Mouse (Mus musculus) embryonic facial prominence, embryonic 11.5 days (tissue): Measurements from ENCODE around the gene Kalrn. TPM values are rescaled to one million over a fixed set of nuclear protein-coding genes. Genes with fewer than 3 reads are reported as not detected.

Experiments used
- ATAC-seq: fragments of 200-750 bp; cut with Nextera tagmentation; replicated peaks from 2 replicates; pipeline ENCODE4 v1.8.0; 2017; ENCODE audit warnings: low read depth; ENCODE audit not compliant: insufficient number of reproducible peaks, low FRiP score, low TSS enrichment
- DNase-seq: peaks from one replicate; pipeline ENCODE4 v3.0.0-alpha.2; 2015; ENCODE audit warnings: low spot score
- H3K27ac ChIP-seq: fragments of 300-500 bp; sonication (generic); replicated peaks from 2 replicates; pipeline ENCODE4 v1.5.1; 2014; ENCODE audit warnings: mild to moderate bottlenecking, low read depth, low read length, control low read depth
- H3K27me3 ChIP-seq: fragments of 300-500 bp; sonication (generic); 2 replicates; pipeline ENCODE4 v1.6.1; 2014; ENCODE audit warnings: mild to moderate bottlenecking, low read length, moderate library complexity, mixed read lengths; ENCODE audit not compliant: control insufficient read depth, insufficient read depth
- H3K36me3 ChIP-seq: fragments of 300-500 bp; sonication (generic); replicated peaks from 2 replicates; pipeline ENCODE4 v1.6.1; 2014; ENCODE audit warnings: low read depth, mild to moderate bottlenecking, low read length, moderate library complexity, mixed read lengths; ENCODE audit not compliant: control insufficient read depth, insufficient read depth
- H3K4me1 ChIP-seq: fragments of 300-500 bp; sonication (generic); 2 replicates; pipeline ENCODE4 v1.6.1; 2014; ENCODE audit warnings: low read length, mixed read lengths; ENCODE audit not compliant: control insufficient read depth, insufficient read depth
- H3K4me2 ChIP-seq: fragments of 300-500 bp; sonication (generic); 2 replicates; pipeline ENCODE4 v1.6.1; 2014; ENCODE audit warnings: low read depth, mild to moderate bottlenecking, control low read depth, low read length, moderate library complexity
- H3K4me3 ChIP-seq: fragments of 300-500 bp; sonication (generic); 2 replicates; pipeline ENCODE4 v1.5.1; 2014; ENCODE audit warnings: low read depth, low read length, control low read depth
- H3K9ac ChIP-seq: fragments of 300-500 bp; sonication (generic); replicated peaks from 2 replicates; pipeline ENCODE4 v1.6.1; 2014; ENCODE audit warnings: mild to moderate bottlenecking, control low read depth, low read length
- H3K9me3 ChIP-seq: fragments of 300-500 bp; sonication (generic); replicated peaks from 2 replicates; pipeline ENCODE4 v1.6.1; 2016; ENCODE audit warnings: mild to moderate bottlenecking, low read length, inconsistent platforms, mixed read lengths; ENCODE audit not compliant: control insufficient read depth
- WGBS: fragments of 180-500 bp; shearing (Covaris S2); extraction: QIAGEN DNeasy Blood & Tissue Kit; methylation state at CpG from one replicate; pipeline ENCODE4 v1.1.7; 2014; 5-methylcytosine and 5-hydroxymethylcytosine counted together
- polyA plus RNA-seq: library from polyadenylated mRNA; unstranded; fragments of >200 nt; fragmentation: Nextera tagmentation; extraction: Ambion mirVana; gene quantifications from 2 replicates; pipeline ENCODE4 v1.2.1, GENCODE M21; 2014

Kalrn gene
- polyA plus RNA-seq, 1 experiment from 2014 or later: 12.0 TPM

DNA sequence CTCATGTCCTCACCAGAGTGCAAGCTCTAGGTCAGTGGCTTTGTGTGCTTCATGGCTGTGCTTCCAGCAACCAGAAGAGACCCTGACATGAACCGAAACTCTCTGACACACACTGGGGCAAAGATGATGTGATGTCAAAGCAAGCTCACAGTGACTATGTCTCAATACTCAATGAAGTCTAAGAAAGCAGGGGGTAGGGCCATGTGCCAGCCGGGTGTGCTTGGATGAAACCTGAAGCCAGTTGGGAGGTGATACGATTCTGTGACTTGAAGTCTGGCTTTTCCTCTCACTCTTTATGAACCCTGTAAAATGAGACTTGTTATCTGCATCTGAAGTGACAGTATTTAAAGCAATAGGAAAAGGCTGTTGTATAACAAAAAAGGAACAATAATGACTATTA lies 501.2 kb downstream of the Kalrn start:
- H3K4me1 ChIP-seq: no peaks in the 10 kb centered on the region
- no peak overlapping the region for H3K4me2 ChIP-seq
- H3K27ac ChIP-seq: no peak overlapping the region
- H3K9ac ChIP-seq: no peak overlapping the region
- ATAC-seq: no peak
- H3K27me3 ChIP-seq: no peaks in the 10 kb centered on the region
- no peak for DNase-seq
- no peaks in the 10 kb centered on the region for H3K36me3 ChIP-seq
- no peaks in the 10 kb centered on the region for H3K9me3 ChIP-seq
- no peak overlapping the region for H3K4me3 ChIP-seq
- WGBS: 72% methylated on average over 3 of the region's 3 CpGs

DNA sequence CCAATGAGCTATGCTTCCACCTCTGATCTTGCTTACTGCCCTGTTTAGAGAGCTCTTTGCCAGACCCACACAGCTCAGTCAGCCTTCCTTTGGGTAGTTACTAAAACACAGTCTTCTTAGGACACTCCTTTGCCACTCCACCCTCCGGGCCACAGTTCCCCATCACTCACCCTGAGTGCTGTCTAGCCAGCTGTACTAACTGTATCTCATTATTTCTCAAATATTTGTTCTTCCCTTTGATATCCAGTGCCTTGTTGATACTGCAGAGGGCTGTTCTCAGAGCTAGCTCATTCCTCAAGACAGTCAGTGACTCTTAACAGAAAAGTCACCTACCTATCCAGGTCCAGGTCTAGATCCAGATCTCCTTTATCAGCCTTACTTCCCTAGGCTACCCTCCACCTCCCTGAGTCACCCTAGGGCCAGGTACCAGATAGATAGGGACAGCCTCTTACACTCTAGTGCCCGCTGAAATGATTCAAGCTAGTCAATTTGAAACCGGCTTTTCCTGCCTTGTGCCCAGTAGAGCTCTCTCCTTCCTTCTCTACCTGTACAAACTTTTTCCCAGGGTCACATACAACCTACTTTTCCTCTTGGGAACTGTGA lies 502.0 kb downstream of the Kalrn start:
- ATAC-seq: no peak

DNA sequence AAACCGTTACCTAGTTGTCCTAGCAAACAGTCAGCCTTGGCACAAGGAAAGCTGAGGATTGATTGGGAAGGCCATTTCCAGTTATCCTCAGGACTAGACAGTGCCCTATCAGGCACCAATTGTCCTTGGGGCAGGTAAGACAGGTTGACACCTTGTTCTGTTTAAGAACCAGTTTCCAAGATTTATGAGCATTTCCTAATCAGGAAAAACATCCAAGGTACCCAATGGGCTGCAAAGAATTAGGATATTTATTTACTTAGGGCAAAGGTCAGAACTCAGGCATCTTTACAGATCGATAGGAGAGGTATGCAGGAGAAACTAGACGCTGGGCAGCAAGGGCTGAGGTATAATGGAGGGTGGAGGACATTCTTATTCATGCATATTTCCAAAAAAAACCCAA lies 503.9 kb downstream of the Kalrn start:
- WGBS: 46% methylated on average over 3 of the region's 3 CpGs
- Histone ChIP-seq H3K36me3 (no peaks in the 10 kb centered on the region), H3K9ac (no peak overlapping the region), H3K9me3 (no peaks in the 10 kb centered on the region), H3K4me3 (no peak overlapping the region), H3K27me3 (no peaks in the 10 kb centered on the region), H3K4me1 (no peaks in the 10 kb centered on the region), H3K4me2 (no peak overlapping the region), H3K27ac (no peak overlapping the region)
- ATAC-seq (no peak), DNase-seq (no peak)

More for the DNA sequence above, 502.0 kb downstream of the Kalrn start:
- WGBS: 91% methylated on average over 3 of the region's 3 CpGs
- H3K9ac ChIP-seq: no peak overlapping the region
- no peaks in the 10 kb centered on the region for H3K9me3 ChIP-seq
- H3K36me3 ChIP-seq: no peaks in the 10 kb centered on the region
- H3K27ac ChIP-seq: no peak overlapping the region
- H3K4me1 ChIP-seq: no peaks in the 10 kb centered on the region
- no peaks in the 10 kb centered on the region for H3K27me3 ChIP-seq
- no peak overlapping the region for H3K4me2 ChIP-seq
- no peak for DNase-seq
- no peak overlapping the region for H3K4me3 ChIP-seq

DNA sequence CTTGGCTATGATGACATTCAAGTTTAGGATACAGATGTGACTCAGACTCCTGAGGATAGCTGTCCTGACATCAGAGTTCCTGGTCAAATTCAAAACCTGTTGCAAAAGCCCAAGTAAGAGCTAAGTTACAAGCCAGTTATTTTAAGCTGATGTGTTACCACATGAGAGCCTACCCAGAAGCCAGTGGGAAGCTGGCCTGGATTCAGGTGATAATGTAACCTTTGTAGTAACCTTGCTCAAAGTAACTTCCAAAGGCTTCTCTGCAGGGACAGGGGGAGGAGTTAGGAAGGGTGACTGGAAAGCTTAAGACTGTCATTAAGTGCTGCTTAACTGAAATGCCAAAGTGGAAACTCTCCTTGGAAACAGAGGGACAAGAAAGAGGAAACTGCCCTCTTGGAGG lies 506.4 kb downstream of the Kalrn start:
- no peak overlapping the region for H3K9ac ChIP-seq
- no peaks in the 10 kb centered on the region for H3K36me3 ChIP-seq
- ATAC-seq (no peak), DNase-seq (no peak)
- no peak overlapping the region for H3K4me3 ChIP-seq
- no peaks in the 10 kb centered on the region for H3K4me1 ChIP-seq
- H3K27ac ChIP-seq: no peak overlapping the region
- no peaks in the 10 kb centered on the region for H3K27me3 ChIP-seq
- no peaks in the 10 kb centered on the region for H3K9me3 ChIP-seq
- no peak overlapping the region for H3K4me2 ChIP-seq

DNA sequence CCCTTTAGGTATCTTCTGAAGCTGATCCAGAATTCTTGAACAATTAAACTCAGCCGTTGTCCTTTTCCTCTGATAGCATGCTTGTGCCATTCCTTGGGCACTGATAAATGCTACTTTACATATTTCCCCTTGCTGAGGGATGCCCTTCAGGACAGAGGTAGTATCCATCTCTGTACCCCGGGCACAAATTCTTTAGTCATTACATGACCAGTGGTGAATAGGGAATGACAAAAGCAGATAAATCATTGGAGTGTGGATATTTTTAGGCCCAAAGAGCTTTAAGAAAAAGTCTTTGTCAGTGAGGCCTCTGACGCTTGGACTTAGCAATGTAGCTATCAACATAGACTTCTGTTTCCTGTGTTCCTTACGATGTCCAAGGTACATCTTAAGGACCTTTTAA lies 507.0 kb downstream of the Kalrn start:
- ATAC-seq: no peak
- H3K4me1 ChIP-seq: no peaks in the 10 kb centered on the region

DNA sequence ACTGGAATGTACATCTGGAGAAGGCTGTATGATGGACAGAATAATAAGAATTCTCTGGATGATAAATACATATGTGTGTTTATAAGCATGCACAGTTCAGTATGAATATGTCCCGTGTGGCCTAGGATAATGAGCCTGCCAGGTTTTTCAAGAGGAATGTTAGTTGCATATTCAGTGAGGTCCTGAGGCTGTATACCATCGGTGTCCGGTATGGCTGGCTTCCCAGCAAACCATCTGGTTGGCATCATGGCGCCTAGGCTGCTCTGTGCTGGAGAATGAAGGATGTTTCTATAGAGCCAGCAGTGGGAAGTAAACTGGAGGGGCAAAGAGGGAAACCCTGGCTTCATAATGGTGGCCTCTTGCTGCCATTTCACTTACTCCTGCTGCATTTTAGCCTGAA lies 510.0 kb downstream of the Kalrn start:
- Histone ChIP-seq H3K4me3 (no peak overlapping the region), H3K27ac (no peak overlapping the region), H3K4me1 (no peaks in the 10 kb centered on the region), H3K36me3 (no peaks in the 10 kb centered on the region), H3K27me3 (no peaks in the 10 kb centered on the region), H3K9me3 (no peaks in the 10 kb centered on the region), H3K9ac (no peak overlapping the region), H3K4me2 (no peak overlapping the region)
- WGBS: 88% methylated on average over 4 of the region's 4 CpGs
- DNase-seq (no peak), ATAC-seq (no peak)

More for the DNA sequence above, 507.0 kb downstream of the Kalrn start:
- Histone ChIP-seq H3K36me3 (no peaks in the 10 kb centered on the region), H3K27ac (no peak overlapping the region), H3K4me3 (no peak overlapping the region), H3K9me3 (no peaks in the 10 kb centered on the region), H3K27me3 (no peaks in the 10 kb centered on the region), H3K9ac (no peak overlapping the region), H3K4me2 (no peak overlapping the region)
- DNase-seq: no peak
- WGBS: 92% methylated on average over 4 of the region's 4 CpGs

DNA sequence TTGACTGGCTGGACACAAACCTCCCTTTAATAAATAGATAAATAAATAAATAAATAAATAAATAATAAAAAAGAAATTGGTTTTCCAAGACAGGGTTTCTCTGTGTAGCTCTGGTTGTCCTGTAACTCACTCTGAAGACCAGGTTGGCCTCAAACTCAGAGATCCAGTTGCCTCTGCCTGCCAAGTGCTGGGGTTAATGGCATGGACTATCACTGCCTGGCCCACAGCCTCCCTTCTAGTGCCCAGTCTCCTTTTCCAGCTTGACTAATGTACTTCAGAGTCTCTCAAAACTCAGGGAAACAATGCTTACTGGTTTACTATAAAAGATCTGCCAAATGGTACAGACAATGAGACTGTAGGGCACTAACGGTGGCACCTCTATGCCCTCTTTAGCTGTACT lies 511.7 kb downstream of the Kalrn start:
- Histone ChIP-seq H3K9ac (no peak overlapping the region), H3K4me3 (no peak overlapping the region), H3K27ac (no peak overlapping the region), H3K4me1 (no peaks in the 10 kb centered on the region), H3K4me2 (no peak overlapping the region), H3K9me3 (no peaks in the 10 kb centered on the region), H3K36me3 (no peaks in the 10 kb centered on the region), H3K27me3 (no peaks in the 10 kb centered on the region)
- WGBS: 100% methylated on average over 1 of the region's 1 CpGs
- DNase-seq (no peak), ATAC-seq (no peak)

DNA sequence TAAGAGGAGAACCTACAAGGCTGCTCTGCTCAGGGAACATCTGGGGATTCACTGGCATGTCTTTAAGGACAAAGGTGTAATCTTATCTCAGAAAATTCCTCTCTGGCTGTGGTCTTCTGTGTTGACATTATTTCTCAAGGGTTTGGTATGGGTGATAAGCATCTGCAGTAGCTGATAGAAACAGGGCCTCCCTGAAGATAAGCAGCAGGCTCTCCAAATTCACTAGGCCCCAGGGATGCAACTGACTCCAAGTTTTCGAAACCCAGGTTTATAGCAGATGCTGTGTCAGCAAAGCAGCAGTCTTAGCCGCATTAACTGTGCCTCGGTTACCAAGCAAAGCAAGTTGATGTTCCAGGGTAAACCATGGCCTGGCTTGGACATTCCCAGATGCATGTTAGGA lies 514.7 kb downstream of the Kalrn start:
- Histone ChIP-seq H3K4me3 (no peak overlapping the region), H3K36me3 (no peaks in the 10 kb centered on the region), H3K27me3 (no peaks in the 10 kb centered on the region), H3K4me1 (no peaks in the 10 kb centered on the region), H3K9ac (no peak overlapping the region), H3K9me3 (no peaks in the 10 kb centered on the region), H3K4me2 (no peak overlapping the region), H3K27ac (no peak overlapping the region)
- DNase-seq: no peak
- 51% methylated on average over 3 of the region's 3 CpGs for WGBS
- ATAC-seq: no peak
